Mouse (Mus musculus) left cerebral cortex, adult 8-10 months (tissue): ENCODE measurements around the gene Ttc22. TPM values are rescaled to one million over a fixed set of nuclear protein-coding genes. Genes with fewer than 3 reads are reported as not detected.

Source experiments
- DNase-seq, 2 experiments: peaks; one replicate each; pipeline ENCODE4 v3.0.0; 2022; ENCODE audit warnings: low spot score in 2 of 2
- total RNA-seq, 4 experiments: library from RNA; stranded (reverse); gene quantifications; 2 replicates each; pipeline ENCODE4 v1.2.4; 2022

Ttc22 gene
- total RNA-seq: 1 to 10 TPM in 1 of 4 experiments, under 1 TPM in 3; 0.68 to 1.0 (median 0.82) TPM

DNA sequence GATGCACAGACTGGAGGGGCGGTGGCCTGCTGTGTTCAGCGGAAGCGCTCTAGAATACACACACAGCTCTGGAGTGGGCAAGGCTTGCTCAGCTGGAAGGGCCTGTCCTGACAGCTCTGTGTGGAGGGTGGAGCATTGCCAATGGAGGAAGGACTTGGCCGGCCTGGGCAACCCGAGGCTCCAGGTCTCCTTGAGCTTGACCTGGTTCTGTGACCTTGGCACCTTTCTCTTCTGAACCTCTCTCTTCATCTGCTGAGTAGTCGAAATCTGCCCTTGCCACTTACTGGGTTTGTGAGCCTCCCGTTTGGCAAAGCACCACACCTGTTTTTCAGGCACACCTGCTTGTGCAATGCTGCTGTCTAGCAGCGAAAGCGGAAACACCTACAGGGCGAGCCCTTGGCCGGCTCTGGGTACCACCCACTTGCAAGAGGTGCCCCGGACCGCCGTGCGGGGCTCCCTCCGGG lies at the start of gene Ttc22:
TSS of gene Ttc22 (plus strand) at position 403 of the 464 bp plus-strand sequence.
- DNase-seq: no peak

DNA sequence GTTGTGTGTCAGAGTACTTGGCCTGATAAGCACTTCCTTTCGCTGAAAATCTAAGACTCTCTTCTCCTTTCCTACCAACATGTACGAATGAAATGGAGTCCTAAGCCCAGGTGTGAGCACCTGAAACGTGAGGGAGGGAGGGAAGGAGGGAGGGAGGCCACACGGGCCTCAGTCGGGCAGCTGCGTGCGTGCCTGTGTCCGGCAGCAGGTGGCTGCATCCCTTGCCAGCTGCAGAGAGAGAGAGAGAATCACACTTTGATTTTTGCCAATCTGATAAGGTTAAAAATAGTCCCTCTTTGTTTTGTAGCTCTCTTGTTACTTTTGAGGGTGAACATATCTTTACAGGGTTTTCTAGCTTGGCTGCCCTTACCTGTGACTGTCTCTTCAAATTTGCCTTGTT lies 47.2 kb upstream of the Ttc22 start:
- DNase-seq: no peak

DNA sequence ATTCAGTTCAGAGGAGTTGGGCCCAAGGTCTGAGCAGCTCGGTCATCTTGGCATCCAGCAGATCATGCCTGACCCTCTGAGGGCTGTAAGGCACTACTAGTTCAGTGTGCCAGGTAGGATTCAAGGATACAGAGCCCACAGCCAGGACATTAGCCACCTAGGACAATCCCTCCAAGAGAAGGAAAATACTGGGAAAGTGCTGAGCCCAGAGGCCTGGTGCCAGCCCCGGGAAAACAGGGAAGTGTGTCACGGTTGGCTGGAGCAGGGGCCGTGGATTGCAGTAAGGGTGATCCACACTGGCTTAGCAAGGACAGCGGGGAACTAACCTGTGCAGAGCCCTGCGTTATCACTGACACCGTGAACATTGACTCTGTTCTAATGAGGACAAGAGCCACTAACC lies 44.7 kb upstream of the Ttc22 start:
- no peak for DNase-seq

DNA sequence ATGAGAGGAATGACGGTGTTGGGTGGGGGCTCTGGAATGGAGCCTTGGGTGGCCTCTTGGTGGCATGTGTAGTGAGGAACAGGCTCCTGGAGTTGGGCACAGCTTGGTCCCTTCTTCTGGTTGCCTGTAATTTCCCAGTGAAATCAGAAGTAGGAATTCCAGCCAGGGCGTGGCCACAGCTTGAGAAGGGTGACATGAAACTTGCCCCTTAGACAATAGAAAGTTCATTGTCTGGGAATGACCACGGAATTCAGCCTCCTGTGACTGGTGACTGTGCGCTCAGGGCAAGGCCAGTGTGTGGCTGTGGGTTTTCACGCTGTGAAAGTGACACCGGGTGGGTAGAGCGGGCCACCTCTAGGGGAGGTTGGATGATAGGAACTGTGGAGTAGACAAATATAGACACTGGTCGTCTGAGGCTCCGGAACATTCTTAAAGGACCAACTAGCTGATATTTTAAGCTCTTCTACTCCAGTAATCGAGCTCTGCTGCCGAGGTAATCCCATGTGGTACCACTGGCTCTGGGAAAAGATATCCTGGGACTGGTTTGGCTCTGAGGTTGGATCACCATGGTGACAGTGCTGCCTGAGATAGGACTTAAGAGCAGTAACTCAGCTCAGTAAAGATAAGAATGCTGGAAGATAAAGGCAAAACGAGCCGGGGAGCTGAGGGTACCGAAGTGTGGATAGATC lies 40.9 kb upstream of the Ttc22 start:
- DNase-seq: no peak

DNA sequence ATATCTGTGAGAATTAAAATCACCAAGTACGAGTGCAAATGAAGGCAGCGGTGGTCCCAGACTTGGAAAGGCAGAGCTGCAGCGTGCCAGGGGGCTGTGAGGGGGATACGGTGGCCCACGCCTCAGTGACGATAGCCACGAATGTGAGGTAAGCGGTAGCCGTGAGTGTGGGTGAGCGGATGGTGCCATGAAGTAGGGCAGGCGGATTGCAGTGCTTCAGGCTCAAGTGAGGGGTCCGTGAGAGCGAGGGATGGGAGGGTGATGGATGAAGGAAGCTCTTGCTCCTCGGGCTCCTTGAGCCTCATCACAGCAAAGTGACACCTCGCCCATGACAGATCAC lies 40.4 kb upstream of the Ttc22 start:
- DNase-seq: no peak

DNA sequence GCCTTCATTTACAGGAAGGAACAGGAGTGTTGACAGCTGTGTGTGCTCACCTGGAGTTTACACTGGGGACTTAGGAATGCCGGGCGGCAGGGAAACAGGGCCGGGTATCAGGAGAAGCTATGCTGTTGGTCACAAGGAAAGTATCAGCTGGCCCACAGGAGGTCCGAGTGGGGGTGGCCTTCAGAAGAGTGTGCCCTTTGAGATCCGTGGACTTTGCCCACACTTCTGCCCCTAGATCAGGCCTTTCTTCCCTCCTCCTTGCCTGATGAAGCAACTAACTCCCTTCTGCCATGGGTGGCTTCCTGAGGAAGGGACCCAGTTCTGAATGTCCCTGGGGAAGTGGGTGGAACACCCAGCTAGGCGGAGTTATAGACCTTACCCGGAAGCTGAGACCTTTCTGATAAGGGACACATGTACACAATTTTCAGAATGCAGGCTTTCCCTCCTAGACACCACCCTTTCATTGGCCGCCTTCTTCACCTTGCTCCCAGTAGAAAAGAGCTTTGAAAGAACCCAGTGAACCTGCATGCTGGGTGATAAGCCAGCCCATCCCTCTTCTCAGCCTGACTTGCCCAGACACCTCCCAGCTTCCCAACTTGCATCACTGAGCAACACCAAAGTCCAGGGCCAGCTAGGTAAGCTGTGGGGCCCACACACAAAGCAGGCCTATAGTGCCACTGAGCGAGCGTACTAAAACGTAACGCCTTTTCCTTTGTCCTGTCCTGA lies 39.6 kb upstream of the Ttc22 start:
- no peak for DNase-seq

DNA sequence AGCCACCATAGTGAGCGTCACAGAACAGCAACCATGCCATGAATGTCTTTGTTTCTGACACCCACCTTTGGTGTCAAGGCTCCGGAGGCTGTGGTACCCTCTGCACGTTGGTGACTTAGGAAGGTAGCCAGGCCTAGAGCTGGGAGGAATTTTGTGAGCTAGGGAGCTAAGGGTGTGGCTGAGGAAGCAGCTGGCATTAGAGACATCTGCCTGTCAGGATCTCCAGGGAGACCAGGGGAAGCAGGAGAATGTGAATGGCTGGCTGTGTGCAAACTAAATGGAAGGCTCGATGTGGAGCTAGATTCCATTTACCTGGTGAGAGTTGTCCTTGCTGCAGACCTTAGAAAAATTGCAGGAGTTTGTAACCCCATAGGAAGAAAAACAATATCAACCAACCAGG lies 37.6 kb upstream of the Ttc22 start:
- DNase-seq: no peak

DNA sequence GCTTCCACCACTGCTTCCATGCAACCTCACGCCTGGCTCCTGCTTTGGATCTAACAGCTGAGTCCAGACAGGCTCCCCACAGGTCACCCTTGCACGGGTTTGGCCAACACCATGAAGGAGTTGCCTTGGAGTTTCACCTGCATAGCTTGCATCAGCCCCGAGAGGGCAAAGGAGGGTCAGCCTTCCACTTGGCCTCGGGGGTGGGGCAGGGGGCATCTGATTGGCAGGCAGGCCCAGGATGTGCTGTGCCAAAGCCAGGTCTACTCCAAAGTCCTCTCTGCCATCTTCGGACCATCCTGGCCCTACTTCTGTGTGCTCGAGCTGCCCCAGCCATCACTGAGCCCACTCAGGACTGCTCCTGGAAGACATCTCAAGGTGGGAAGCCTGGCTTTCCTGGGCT lies 35.2 kb upstream of the Ttc22 start:
- no peak for DNase-seq

DNA sequence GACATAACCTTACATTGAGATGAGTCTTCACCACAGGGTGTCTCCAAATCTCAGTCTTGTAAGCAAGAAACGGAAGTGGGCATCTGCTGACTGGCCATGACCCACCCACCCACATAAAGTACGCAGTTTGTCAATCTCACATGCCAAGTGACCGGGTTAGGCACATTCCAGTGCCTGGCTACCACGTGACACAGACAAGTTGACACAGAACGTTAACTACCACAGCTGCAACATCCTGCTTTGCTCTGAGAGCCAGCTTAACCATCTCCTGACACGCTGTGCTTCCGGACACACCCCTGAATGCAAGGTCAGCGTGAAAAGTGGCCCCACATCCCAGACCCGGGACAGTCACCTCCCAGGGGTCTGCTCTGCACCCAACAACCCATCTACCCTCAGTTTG lies 32.1 kb upstream of the Ttc22 start:
- DNase-seq: no peak

DNA sequence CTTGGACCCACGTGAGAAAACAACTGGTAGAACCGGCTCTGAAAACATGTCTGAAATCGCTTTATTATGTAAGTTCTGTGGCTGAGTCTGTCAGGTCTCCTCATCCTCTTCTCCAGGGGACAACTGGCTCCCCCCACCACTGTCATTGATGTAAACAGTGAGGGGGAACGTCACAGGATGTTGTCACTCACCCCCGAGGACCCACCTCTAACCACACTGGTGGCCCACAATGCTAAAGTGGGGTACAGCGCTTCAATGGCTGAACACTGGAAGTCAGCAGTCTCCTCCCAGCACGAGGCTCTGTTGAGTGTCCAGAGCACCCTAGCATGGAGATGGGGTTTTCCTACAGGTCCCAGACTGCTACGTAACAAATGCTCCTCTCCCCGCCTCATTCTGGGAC lies 31.4 kb upstream of the Ttc22 start:
- DNase-seq: no peak

DNA sequence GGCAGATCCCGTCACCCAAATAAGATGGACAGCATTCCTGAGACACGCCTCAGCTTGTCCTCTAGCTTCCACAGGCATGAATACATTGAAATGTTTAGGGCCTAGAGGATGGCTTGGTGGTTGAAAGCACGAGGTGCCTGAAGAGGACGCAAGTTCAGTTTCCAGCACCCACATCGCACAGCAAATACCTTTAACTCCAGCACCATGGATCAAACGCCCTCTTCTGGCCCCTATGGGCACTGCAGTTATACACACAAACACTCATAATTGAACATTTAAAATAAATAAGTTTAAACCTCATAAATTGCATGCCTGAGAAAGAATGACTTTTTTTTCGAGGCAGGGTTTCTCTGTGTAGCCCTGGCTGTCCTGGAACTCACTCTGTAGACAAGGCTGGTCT lies 28.6 kb upstream of the Ttc22 start:
- DNase-seq: no peak

DNA sequence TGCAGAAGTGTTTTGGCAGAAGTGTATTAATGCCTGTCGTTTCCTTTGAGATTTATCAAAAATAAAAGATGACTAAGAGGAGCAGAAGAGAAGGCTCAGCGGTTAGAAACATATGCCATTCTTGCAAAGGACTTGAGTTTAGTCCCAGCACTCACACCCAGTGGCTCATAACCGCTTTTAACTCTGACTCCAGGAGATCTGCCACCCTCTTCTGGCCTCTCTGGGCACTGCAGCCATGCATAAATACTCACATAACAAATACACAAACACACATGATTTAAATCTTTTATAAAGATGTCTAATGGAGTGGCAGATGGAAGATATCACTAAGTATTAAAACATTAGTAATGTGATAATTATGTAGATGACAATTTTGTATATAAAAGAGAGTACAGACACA lies 26.0 kb upstream of the Ttc22 start:
- no peak for DNase-seq

DNA sequence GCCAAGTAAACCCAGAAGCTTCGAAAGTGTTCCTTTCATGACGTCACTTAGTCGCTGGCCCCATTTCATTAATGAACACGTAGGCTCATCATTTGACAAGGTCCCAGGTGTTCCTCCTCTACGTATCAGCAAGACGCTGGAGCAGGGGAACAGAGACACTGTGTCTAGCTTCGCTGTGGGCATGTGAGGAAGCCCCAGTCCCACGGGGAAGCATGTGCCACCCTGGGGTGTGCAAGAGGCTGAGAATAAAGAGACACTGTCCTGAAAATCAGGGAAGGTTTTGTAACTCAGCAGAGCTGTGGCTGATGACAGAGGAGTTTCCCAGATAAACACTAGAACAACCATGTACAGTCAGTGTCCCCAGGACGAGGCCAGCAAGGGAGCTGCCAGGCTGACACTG lies 25.2 kb upstream of the Ttc22 start:
- no peak for DNase-seq

DNA sequence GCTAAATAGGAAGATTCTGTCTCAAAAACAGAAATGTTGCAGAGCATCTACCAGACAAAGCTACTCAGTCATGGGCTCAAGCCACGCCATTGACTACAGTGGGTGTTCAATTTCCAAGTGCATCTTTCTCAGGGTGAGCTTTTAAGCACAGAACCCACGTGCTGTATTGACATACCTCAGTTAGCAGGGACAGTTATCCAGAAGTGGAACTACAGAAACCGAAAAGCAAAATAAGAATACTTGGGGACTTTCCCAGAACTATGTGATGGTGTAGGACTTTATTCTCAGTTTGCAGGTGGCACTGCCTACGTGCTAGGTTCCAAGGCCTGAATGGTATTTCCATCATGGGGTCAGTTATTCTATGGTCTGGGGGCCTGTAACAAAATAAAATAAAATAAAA lies 24.5 kb upstream of the Ttc22 start:
- DNase-seq: no peak

DNA sequence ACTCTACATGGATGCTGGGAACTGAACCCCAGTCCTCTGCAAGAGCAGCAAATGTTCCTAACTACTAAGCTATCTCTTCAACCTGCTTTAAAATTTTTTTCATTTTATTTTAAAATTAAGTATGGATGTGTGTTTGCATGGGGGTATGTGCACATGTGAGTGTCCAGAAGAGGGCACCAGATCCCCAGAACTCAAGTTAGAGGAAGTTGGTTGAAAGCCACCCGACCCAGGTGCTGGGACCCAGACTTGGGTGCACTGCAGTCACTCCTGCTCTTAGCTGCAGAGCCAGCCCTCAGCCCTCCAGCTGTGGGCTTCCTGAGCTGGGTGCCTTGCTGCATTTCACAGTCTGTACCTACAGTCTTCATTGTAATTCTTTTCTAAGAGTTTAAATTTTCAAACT lies 22.8 kb upstream of the Ttc22 start:
- DNase-seq: no peak

DNA sequence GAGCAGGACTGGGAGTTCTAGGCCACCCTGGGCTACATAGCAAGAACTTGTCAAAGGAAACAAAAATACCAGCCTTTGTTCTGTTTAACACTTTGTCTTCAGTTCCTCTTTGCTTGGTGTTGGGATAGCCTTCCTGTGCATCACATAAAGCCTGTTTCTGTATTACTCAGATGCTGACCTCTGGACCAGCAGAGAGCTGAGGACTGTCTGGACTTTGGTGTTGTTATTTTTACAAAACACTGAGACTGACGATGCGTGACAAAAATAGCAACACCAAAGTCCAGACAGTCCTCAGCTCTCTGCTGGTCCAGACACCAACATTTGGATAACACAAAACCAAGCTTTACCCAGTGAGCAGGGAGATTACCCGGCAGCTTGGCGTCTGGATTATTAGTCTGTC lies 21.5 kb upstream of the Ttc22 start:
- no peak for DNase-seq

DNA sequence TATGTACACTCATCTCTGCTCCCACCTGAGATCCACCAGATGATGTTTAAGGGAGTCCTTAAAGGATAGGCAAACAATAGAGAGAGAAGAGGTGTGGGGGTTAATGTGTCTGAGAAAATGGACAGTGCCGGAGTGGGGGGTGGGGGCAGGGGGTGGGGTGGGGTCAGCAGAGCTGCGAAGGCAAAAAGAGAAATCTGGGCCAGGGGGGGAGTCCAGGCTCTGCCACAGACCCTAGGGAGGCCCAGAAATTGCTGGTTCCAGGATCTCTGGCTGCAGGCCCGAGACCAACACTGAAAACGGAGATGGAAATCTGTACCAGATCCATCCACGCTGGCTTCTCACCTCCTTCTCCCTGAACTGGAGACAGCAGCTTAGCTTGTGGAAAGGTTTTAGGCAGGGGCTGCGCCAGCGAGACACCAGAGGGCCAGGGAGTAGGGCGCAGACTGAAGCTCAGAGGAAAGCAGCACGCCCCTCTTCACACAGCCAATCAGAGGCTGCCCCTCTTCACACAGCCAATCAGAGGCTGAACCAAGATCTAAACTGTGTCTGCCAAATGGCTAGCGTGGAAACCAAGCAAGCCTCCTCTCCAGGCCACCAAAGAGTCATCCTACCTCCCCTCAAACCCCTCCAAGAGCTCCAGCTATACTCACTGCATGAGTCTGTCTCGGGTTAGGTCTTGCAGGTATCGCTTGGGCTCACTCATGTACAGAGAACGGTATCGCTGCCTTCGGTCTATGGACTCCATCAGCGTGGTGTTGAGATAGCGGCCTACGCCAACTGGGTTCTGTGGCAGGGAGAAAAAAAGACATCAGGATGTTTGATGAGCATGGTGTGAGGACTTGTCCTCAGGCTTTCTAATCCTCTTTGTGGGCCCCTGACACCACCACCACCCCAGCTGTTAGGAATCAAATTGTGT lies 15.3 kb upstream of the Ttc22 start:
- no peak for DNase-seq

DNA sequence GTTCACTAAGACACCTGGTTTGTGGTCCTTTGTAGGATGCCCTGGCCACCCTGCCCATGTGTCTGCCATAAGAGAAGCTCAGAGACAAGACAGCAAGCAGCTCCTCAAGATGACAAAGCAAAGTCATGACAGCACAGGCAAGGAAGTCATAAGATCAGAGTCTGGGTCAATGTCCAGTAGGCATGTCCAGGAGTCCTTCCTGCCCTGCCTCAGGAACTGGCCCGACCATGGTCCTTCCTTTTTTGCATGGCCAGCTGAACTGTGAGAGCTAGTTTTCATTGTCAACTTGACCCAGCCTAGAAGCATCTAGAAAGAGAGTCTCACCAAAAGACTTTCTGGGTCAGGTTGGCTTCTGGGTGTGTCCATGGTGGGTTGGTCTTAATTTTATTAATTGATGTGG lies 14.3 kb upstream of the Ttc22 start:
- DNase-seq: no peak

DNA sequence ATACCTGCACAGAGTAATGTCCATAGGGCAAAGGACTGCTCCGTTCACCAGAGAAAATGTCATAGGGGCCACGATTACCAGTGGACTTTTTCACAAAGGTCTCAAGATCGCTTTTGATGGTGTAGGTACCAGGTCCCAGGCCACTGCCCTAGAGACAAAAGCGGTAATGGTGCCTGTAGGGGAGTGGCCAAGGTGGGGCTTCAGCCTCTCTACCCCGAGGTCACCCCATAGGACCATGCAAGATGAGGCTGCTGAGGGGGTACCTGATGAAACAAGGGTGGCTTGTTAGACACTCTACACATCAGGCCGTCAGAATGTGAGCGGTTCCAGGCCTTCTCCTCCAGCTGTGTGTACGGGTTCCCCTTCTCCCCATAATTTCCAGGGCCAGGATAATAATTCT lies 9.1 kb upstream of the Ttc22 start:
- no peak for DNase-seq

DNA sequence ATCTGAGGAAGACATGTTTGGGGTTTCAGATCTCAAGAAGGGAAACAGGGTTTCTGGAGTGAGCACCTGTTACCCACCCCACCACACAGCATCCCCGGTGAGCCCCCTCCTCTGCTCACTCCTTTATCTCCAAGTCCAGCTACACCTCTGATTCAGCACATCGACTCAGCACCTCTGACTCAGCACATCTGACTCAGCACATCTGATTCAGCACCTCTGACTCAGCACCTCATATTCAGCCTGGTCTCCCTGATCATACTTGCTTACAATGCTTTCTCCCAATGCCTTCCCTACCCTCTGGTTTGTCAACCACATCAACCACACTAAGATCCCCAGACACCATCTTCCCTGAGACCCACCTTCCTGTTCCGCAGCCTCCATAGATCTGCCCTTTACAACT lies 8.7 kb upstream of the Ttc22 start:
- DNase-seq: no peak

DNA sequence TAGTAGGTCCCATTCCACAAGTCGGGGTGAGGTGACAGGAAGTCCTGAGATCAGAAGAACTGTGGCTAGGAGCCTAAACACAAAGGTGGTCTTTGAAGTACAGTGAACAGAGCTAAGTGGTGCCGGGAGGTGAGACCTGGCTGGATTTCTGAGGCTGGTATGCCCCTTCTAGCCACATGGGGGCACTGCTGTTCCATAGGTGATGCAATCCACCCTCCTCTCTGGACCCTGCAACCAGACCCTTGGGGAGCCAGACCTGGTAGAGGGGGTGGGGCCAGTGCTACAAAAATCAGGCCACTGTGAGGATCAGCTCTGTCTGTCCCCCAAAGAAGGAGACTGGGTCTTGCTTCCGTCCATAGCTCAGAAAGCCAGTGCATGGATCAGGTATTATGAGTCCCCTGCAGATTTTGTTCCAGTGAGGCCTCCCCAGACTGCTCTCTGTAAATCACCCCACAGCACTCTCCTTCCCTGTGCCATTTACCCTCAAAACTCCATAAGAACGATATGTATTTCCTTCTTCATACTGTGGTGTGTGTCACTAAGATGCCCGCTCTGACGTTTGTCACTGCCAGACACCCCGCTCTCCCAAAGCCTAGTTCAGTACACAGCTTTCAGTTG lies 7.9 kb upstream of the Ttc22 start:
- peak in 1 of 2 experiments; percentile 75 for DNase-seq

DNA sequence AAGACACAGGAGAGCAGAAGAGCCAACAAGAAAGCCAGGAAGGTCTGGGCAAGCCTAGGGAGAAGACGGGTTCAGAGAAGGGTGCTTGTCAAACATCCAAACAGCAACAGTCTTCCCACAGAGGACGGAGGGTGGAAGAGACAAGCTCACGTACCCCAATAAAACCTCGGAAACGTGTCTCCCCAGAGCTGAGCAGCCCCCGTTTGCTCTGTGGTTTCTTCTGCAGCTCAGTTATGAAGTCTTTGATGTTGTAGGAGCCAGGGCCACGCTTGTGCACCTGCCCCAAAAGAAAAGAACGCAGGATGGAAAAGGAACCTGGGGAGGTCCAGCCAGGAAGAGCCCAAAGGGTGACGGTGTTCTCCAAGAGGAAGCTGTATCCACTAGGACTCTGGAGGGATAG lies 7.4 kb upstream of the Ttc22 start:
- no peak for DNase-seq
